Mouse (Mus musculus) bone marrow, adult 2 months (tissue): ENCODE results near the gene Jade1. TPM values are rescaled to one million over a fixed set of nuclear protein-coding genes. Genes with fewer than 3 reads are reported as not detected.

ENCODE experiments used
- H3K27ac ChIP-seq: fragments of 200-500 bp; 2 replicates; pipeline ENCODE4 v1.5.1; 2012; ENCODE audit warnings: low read depth, mild to moderate bottlenecking, control low read depth, inconsistent platforms, low read length; ENCODE audit not compliant: control insufficient read depth, poor library complexity, insufficient read depth
- H3K4me1 ChIP-seq: fragments of 200-500 bp; 2 replicates; pipeline ENCODE4 v1.6.1; 2011; ENCODE audit warnings: low read length; ENCODE audit not compliant: control insufficient read depth, insufficient read depth
- H3K4me3 ChIP-seq: fragments of 200-500 bp; replicated peaks from 2 replicates; pipeline ENCODE3; 2011; ENCODE audit warnings: mild to moderate bottlenecking, low read depth, low read length, control low read depth; ENCODE audit not compliant: control insufficient read depth
- CTCF ChIP-seq: fragments of 200-500 bp; IDR thresholded peaks from 2 replicates; pipeline ENCODE4 v1.5.1; 2011; ENCODE audit warnings: low read length, control low read depth; ENCODE audit not compliant: control insufficient read depth, insufficient read depth
- POLR2A ChIP-seq: fragments of 200-500 bp; IDR thresholded peaks from 2 replicates; pipeline ENCODE4 v1.6.1; 2011; ENCODE audit warnings: low read depth, mild to moderate bottlenecking, control low read depth, low read length, borderline replicate concordance; ENCODE audit not compliant: control insufficient read depth
- WGBS: fragments of 180-500 bp; shearing (Covaris S2); methylation state at CpG from one replicate; pipeline ENCODE4 v1.1.7; 2018; 5-methylcytosine and 5-hydroxymethylcytosine counted together
- polyA plus RNA-seq: library from polyadenylated mRNA; stranded (reverse); fragments of >200 nt; gene quantifications from 2 replicates; pipeline ENCODE4 v1.2.4, GENCODE M21; 2011; ENCODE audit warnings: low replicate concordance; ENCODE audit not compliant: missing spikeins, insufficient read depth, insufficient read length

The Jade1 gene
- polyA plus RNA-seq, 1 experiment = 13.1 TPM

DNA sequence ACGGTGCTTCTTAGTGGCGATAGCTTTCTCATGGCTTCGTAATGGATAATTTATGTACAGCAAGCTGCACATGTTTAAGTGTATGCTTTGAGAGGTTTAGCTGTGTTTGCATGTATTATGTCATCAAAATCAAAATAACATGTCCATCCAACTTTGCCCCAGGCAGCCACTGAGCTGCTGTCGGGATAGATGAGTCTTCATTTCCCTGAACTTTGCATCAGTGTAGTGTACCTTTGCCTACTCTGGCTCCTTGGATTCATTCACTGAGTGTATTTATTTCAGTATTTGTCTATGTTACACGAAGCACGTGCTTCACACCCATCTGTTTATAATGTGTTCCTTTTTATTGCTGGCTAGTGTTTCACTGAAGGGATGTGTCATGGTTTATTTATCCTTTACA lies 30.8 kb downstream of the Jade1 start:
- Histone ChIP-seq H3K27ac (no peak overlapping the region), H3K4me3 (no peak overlapping the region), H3K4me1 (no peaks in the 10 kb centered on the region; the same call in 1 of the 2 replicates)
- WGBS = 81% methylated on average over 6 of the region's 6 CpGs
- no peak for TF ChIP-seq POLR2A
- no peak for TF ChIP-seq CTCF

DNA sequence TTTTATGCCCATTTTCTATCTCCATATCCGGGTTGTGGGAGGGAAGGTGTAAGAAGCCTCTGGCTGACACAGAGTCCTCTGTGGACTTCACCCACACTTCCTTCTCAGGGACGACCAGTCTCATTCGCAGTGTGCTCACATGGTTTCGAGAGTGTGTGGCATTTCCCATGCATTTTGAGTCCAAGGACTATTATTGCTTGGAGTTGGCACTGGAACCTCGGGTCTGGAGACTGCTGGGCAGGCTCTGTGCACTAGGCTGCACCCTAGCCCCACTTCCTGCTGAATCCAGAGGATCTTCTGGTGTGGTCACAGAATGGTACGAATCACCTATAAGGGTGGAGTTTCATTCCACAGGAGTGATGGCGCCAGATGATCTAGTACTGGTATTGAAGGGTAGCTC lies 31.4 kb downstream of the Jade1 start:
- TF ChIP-seq POLR2A = no peak
- no peak for TF ChIP-seq CTCF
- Histone ChIP-seq H3K4me3 (no peak overlapping the region), H3K27ac (no peak overlapping the region), H3K4me1 (no peaks in the 10 kb centered on the region; the same call in 1 of the 2 replicates)
- WGBS = 28% methylated on average over 7 of the region's 7 CpGs

DNA sequence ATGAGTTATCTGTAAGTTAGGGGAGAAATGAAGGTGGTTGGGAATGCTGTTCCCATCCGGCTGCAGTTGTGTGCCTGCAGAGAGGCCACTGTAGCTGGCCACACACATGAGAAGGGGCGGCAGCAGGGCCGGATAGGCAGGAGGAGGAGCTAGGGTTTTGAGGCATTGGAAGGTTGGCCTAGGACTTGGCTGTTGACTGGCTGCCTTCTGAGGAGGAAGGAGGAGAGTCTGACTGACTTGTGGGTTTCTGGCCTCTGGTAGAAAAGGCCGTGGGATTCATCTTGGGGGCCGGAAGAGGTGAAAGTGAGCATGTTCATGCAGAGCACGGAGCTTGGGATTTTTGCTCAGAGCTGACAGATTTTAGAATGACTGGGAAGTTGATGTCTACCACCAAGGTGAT lies 32.1 kb downstream of the Jade1 start:
- WGBS = 16% methylated on average over 6 of the region's 6 CpGs
- H3K4me1 ChIP-seq = no peaks in the 10 kb centered on the region; the same call in 1 of the 2 replicates

DNA sequence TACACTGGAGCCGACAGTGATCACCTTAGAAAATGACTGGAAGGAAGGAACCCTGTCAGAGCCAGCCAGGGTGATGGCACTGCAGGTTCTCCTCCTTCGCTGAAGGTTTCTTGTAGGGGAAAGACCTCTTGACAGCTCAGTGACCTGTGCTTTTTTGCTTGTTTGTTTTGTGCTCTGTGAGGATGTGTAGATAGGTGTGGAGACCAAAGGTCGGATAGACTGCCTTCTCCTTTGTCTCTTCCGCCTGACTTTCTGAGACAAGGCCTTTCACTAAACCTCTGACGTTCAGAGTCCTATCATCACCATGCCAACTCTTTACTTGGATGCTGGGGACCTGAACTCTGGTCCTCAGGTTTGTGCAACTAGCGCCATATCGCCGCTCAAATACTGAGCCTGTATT lies 33.0 kb downstream of the Jade1 start:
- no peaks in the 10 kb centered on the region; the same call in 1 of the 2 replicates for H3K4me1 ChIP-seq
- TF ChIP-seq POLR2A = no peak
- no peak for TF ChIP-seq CTCF
- H3K4me3 ChIP-seq = no peak overlapping the region
- 95% methylated on average over 8 of the region's 8 CpGs for WGBS
- H3K27ac ChIP-seq = no peak overlapping the region

More for the DNA sequence above, 32.1 kb downstream of the Jade1 start:
- H3K27ac ChIP-seq = no peak overlapping the region
- TF ChIP-seq CTCF = no peak
- TF ChIP-seq POLR2A = no peak
- no peak overlapping the region for H3K4me3 ChIP-seq

DNA sequence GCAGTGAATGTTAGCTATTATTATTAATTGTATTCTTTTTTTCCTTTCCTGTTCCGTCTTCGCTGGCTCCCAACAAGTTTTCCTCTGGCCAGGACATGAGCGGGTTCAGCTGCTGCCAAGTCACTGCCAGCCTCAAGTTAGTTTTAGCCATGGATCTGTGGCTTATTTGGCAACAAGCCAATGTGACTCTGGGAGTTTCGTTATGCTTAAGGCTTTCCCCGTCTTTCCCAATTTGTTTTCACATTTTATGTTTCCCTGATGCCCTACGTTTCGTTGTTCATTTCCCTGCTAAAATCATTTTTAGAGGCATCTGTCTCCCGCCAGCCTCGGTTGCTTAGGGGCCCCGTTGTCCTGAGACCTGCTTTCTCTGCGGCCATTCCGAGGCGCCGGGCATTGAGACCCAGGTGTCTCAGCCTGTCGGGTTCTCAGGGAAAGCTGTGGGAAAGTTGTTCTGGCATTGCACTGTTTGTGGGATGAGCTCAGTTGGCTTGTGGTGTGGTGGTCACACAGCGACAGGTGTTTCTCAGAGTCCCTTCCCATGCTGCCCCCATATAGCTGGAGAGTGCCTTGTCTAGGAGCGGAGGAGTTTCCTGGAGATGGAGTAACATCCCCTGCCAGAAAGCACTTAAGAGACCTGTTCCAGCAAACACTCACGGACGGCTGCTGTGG lies 33.8 kb downstream of the Jade1 start:
- WGBS = 87% methylated on average over 19 of the region's 19 CpGs

DNA sequence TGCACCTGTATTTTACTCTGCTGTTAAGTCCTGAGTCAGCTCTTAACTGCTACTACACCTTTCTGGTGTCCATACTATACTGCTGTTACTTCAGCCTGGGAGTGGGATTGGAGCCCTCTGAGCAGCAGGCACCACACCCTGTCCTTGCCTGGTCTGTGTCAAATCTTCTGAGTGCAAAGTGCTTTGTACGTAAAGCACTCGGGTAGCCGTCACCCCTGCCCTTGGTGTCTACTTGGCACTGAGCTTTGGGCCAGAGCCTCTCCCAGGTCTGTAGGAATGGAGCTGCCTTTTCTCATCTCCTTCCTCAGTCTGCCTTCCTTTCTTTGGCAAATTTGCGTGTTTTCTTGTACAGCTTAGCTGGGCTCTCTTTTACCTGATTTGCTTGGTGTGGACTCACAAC lies 34.5 kb downstream of the Jade1 start:
- no peaks in the 10 kb centered on the region; the same call in 1 of the 2 replicates for H3K4me1 ChIP-seq
- 97% methylated on average over 4 of the region's 4 CpGs for WGBS
- TF ChIP-seq POLR2A = no peak
- TF ChIP-seq CTCF = no peak
- no peak overlapping the region for H3K27ac ChIP-seq
- H3K4me3 ChIP-seq = no peak overlapping the region

More for the DNA sequence above, 33.8 kb downstream of the Jade1 start:
- Histone ChIP-seq H3K4me1 (no peaks in the 10 kb centered on the region; the same call in 1 of the 2 replicates), H3K27ac (no peak overlapping the region), H3K4me3 (no peak overlapping the region)
- TF ChIP-seq CTCF = no peak

DNA sequence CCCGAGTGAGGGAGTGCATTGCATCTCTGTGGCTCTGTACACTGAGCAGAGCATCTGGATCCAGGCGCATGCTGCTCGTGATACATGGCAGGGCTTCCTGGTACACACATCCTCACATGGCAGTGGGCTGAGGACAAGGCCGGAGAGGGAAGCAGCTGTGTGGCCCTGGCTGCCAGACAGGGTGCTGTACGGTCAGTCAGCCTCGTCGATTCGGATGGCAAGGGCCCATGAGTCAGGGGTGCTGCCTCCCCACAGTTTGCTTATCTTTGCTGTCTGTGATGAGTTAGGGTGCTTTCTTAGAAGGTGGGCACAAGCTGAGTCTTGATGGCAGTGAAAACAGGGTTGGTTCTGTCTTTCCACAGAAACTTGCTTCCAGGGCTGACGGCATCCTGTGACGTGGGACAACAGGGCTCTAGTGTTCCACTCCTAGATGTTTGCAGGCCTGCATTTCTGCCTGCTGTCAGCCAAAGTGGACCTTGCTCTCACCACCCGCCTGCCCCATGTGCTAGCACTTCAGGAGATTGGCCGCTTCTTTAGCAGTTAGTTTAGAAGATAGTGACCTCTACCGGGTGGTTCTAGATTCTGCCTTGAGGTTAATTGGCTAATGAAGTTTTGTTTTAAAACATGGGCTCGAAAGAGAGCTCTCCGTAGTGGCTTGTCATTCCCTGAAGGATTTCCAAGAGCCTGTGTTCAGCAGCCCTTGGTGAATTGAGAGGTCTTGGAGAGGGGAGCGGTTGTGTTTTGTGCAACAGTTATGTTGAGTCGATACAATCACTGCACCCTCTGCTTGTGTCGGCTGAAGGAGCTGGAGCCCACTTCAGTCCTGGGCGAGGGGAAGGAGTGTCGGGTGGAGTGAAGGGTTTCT lies 35.4 kb downstream of the Jade1 start:
- TF ChIP-seq CTCF (no peak), POLR2A (no peak)
- WGBS = 91% methylated on average over 20 of the region's 20 CpGs
- no peak overlapping the region for H3K27ac ChIP-seq
- H3K4me3 ChIP-seq = no peak overlapping the region
- H3K4me1 ChIP-seq = no peaks in the 10 kb centered on the region; the same call in 1 of the 2 replicates

DNA sequence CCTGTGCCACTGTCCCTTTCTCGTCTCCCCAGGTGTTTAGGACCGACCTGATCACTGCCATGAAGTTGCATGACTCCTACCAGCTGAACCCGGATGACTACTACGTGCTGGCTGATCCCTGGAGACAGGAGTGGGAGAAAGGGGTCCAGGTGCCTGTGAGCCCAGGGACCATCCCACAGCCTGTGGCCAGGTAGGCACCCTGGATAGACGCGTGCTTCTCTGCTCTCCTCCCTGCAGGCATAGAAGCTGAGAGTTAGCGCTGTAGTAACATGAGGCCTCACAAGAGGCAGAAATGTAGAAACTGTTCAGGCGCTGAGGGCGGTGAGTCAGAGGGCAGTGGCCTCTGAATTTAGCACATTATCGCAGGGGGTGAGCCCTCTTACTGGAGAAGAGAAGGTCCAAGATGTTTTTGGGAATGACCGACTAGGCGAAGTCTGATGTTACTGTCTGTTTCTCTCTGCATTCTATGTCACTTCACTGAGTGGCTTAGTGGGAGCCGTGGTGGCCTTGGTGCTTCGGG lies 36.2 kb downstream of the Jade1 start:
- no peak for TF ChIP-seq POLR2A
- TF ChIP-seq CTCF = no peak
- H3K27ac ChIP-seq = no peak overlapping the region
- no peak overlapping the region for H3K4me3 ChIP-seq
- 92% methylated on average over 14 of the region's 14 CpGs for WGBS
- H3K4me1 ChIP-seq = no peaks in the 10 kb centered on the region; the same call in 1 of the 2 replicates
